Mouse (Mus musculus) neural tube, embryonic 11.5 days (tissue): Measurements from ENCODE around the gene Sprr3. TPM values are rescaled to one million over a fixed set of nuclear protein-coding genes. Genes with fewer than 3 reads are reported as not detected.

Experiments used
- polyA plus RNA-seq: library from polyadenylated mRNA; unstranded; fragments of >200 nt; fragmentation: Nextera tagmentation; extraction: Ambion mirVana; gene quantifications from 2 replicates; pipeline ENCODE4 v1.2.1, GENCODE M21; 2014

The Sprr3 gene
- polyA plus RNA-seq, 1 experiment from 2014 or later = not detected

Other genes with a start within 250 kb of the Sprr3 start
- gene Sprr2a1, start 242.9 kb downstream of the Sprr3 start, polyA plus RNA-seq = not detected in 2 replicates
- gene Sprr2a2, start 242.8 kb downstream of the Sprr3 start, polyA plus RNA-seq = 0.89 and 2.5 TPM in 2 replicates
- gene Sprr2a3, start 173.3 kb downstream of the Sprr3 start, polyA plus RNA-seq = not detected in 2 replicates
- gene Sprr2b, start 142.1 kb downstream of the Sprr3 start, polyA plus RNA-seq = 0.54 TPM in 1 of 2 replicates, not detected in the other
- not detected in 2 replicates for gene Sprr2d, start 119.6 kb downstream of the Sprr3 start, polyA plus RNA-seq
- gene Sprr2e, start 106.6 kb downstream of the Sprr3 start, polyA plus RNA-seq = not detected in 2 replicates
- gene Sprr2f, start 93.5 kb downstream of the Sprr3 start, polyA plus RNA-seq = not detected in 2 replicates
- not detected in 2 replicates for gene Sprr2h, start 73.0 kb downstream of the Sprr3 start, polyA plus RNA-seq
- gene Sprr2i, start 50.7 kb downstream of the Sprr3 start, polyA plus RNA-seq = not detected in 2 replicates
- not detected in 2 replicates for gene Sprr2j-ps, start 40.6 kb downstream of the Sprr3 start, polyA plus RNA-seq
- gene Gm9774, start 29.3 kb downstream of the Sprr3 start, polyA plus RNA-seq = 4.9 and 8.9 TPM in 2 replicates
- gene Sprr2k, start 26.1 kb downstream of the Sprr3 start, polyA plus RNA-seq = not detected in 2 replicates
- gene Sprr1b, start 19.9 kb downstream of the Sprr3 start, polyA plus RNA-seq = not detected in 2 replicates
- not detected in 2 replicates for gene Sprr1a, start 27.2 kb upstream of the Sprr3 start, polyA plus RNA-seq
- gene Sprr4, start 41.8 kb upstream of the Sprr3 start, polyA plus RNA-seq = not detected in 2 replicates
- gene 2310046K23Rik, start 75.8 kb upstream of the Sprr3 start, polyA plus RNA-seq = not detected in 2 replicates
- gene Ivl, start 115.0 kb upstream of the Sprr3 start, polyA plus RNA-seq = not detected in 2 replicates
- gene Smcp, start 130.3 kb upstream of the Sprr3 start, polyA plus RNA-seq = not detected in 2 replicates
- gene 2210017I01Rik, start 148.8 kb upstream of the Sprr3 start, polyA plus RNA-seq = not detected in 2 replicates
- gene Lce6a, start 162.9 kb upstream of the Sprr3 start, polyA plus RNA-seq = not detected in 2 replicates
- not detected in 2 replicates for gene Lce1a1, start 189.6 kb upstream of the Sprr3 start, polyA plus RNA-seq
- not detected in 2 replicates for gene Lce1b, start 198.2 kb upstream of the Sprr3 start, polyA plus RNA-seq
- not detected in 2 replicates for gene Lce1a2, start 211.6 kb upstream of the Sprr3 start, polyA plus RNA-seq
- not detected in 2 replicates for gene Lce1c, start 220.5 kb upstream of the Sprr3 start, polyA plus RNA-seq
- gene Lce1d, start 228.5 kb upstream of the Sprr3 start, polyA plus RNA-seq = not detected in 2 replicates